Comparison of ENCODE assay signal across 8 mouse cellular contexts in genomic region chr3:60570491-60571022, GRCm38 (mm10).
DNase-seq lines count a peak whose midpoint lies in the region; ATAC-seq and TF ChIP-seq lines count a peak whose summit lies in the region.

No protein-coding gene starts in this region.

- no peak overlapping the region for H3K9ac ChIP-seq in embryonic facial prominence, embryonic 14.5 days (ENCODE audit: low read depth, low read length)
- no peak overlapping the region; the same call in 1 of the 2 replicates for H3K9ac ChIP-seq in heart, adult 2 months (ENCODE audit: low read depth, low read length)
- H3K9ac ChIP-seq in liver, adult 2 months (ENCODE audit: low read depth, low read length), result no peak overlapping the region
- H3K9ac ChIP-seq in midbrain, embryonic 15.5 days, result no peak overlapping the region

- H3K27ac ChIP-seq in embryonic facial prominence, embryonic 14.5 days (replicated peaks; ENCODE audit: low read depth, low read length), result no peak overlapping the region
- H3K27ac ChIP-seq in embryonic facial prominence, embryonic 10.5 days (replicated peaks), result no peak overlapping the region
- peak overlapping the region; percentile 71 for H3K27ac ChIP-seq in brown adipose tissue, adult 24 weeks (replicated peaks; ENCODE audit: low read depth, low read length)
- peak overlapping the region; percentile 87 for H3K27ac ChIP-seq in heart, adult 2 months
- peak overlapping the region; percentile 95 for H3K27ac ChIP-seq in liver, adult 2 months (replicated peaks; ENCODE audit: insufficient read depth, low read depth, low read length)
- H3K27ac ChIP-seq in midbrain, embryonic 15.5 days, result no peak overlapping the region

- no peak for TF ChIP-seq CTCF in heart, adult 2 months (IDR thresholded peaks at IDR 0.05)
- no peak for TF ChIP-seq CTCF in liver, adult 2 months (IDR thresholded peaks at IDR 0.05; ENCODE audit: low read depth, low read length)

- H3K27me3 ChIP-seq in embryonic facial prominence, embryonic 14.5 days (replicated peaks; ENCODE audit: control insufficient read depth, insufficient read depth, low read length), result no peaks in the 10 kb centered on the region
- no peaks in the 10 kb centered on the region for H3K27me3 ChIP-seq in embryonic facial prominence, embryonic 10.5 days (replicated peaks; ENCODE audit: low read depth, poor library complexity, severe bottlenecking)
- no peaks in the 10 kb centered on the region for H3K27me3 ChIP-seq in heart, adult 2 months (ENCODE audit: control insufficient read depth, insufficient read depth, low read length)
- H3K27me3 ChIP-seq in liver, adult 2 months (ENCODE audit: control insufficient read depth, insufficient read depth, low read length), result no peaks in the 10 kb centered on the region
- no peaks in the 10 kb centered on the region for H3K27me3 ChIP-seq in midbrain, embryonic 15.5 days (replicated peaks)

- no peaks in the 10 kb centered on the region for H3K36me3 ChIP-seq in embryonic facial prominence, embryonic 14.5 days (ENCODE audit: control insufficient read depth, insufficient read depth, low read length)
- no peaks in the 10 kb centered on the region for H3K36me3 ChIP-seq in embryonic facial prominence, embryonic 10.5 days (replicated peaks)
- H3K36me3 ChIP-seq in heart, adult 2 months (ENCODE audit: control insufficient read depth, insufficient read depth, low read length), result peaks cover 64% of the 10 kb centered on the region
- peaks cover 4% of the 10 kb centered on the region; the same call in 1 of the 2 replicates for H3K36me3 ChIP-seq in liver, adult 2 months (ENCODE audit: control insufficient read depth, insufficient read depth, low read length)
- no peaks in the 10 kb centered on the region for H3K36me3 ChIP-seq in midbrain, embryonic 15.5 days (replicated peaks)

- peaks cover 19% of the 10 kb centered on the region for H3K4me1 ChIP-seq in embryonic facial prominence, embryonic 14.5 days (ENCODE audit: control insufficient read depth, insufficient read depth, low read length)
- H3K4me1 ChIP-seq in embryonic facial prominence, embryonic 10.5 days, result peaks cover 24% of the 10 kb centered on the region
- H3K4me1 ChIP-seq in brown adipose tissue, adult 24 weeks (ENCODE audit: control insufficient read depth, insufficient read depth, insufficient read length, low read length), result peaks cover 25% of the 10 kb centered on the region
- H3K4me1 ChIP-seq in heart, adult 2 months (ENCODE audit: control insufficient read depth, insufficient read depth, low read length), result peaks cover 39% of the 10 kb centered on the region
- peaks cover 28% of the 10 kb centered on the region for H3K4me1 ChIP-seq in liver, adult 2 months (ENCODE audit: control insufficient read depth, insufficient read depth, low read length)
- H3K4me1 ChIP-seq in midbrain, embryonic 15.5 days, result peaks cover 16% of the 10 kb centered on the region

- peak; percentile 75 for DNase-seq in embryonic facial prominence, embryonic 14.5 days (ENCODE audit: low spot score)
- DNase-seq in embryonic facial prominence, embryonic 10.5 days (ENCODE audit: low spot score), result no peak
- DNase-seq in 3T3-L1 (ENCODE audit: low read depth, low spot score), result peak; percentile 92
- peak; percentile 63 to 79 for DNase-seq in heart, adult 2 months
- peak; percentile 89 for DNase-seq in liver, adult 2 months (ENCODE audit: extremely low read depth, low read depth, low spot score)
- peak; percentile 86 to 92 for DNase-seq in spleen, postnatal 4 days (ENCODE audit: low spot score in 2 of 2)

- peaks cover 16% of the 10 kb centered on the region for H3K79me2 ChIP-seq in heart, adult 2 months (replicated peaks; ENCODE audit: control insufficient read depth, insufficient read depth, low read length)
- H3K79me2 ChIP-seq in liver, adult 2 months (ENCODE audit: control insufficient read depth, insufficient read depth, low read length), result peaks cover 35% of the 10 kb centered on the region; the same call in 1 of the 2 replicates

- WGBS in embryonic facial prominence, embryonic 14.5 days, result 52% methylated on average over 5 of the region's 5 CpGs
- WGBS in embryonic facial prominence, embryonic 10.5 days, result 68% methylated on average over 5 of the region's 5 CpGs
- 17% methylated on average over 5 of the region's 5 CpGs for WGBS in heart, adult 2 months
- WGBS in liver, adult 2 months, result 18% methylated on average over 5 of the region's 5 CpGs
- 61% methylated on average over 5 of the region's 5 CpGs for WGBS in midbrain, embryonic 15.5 days

- intact Hi-C loops in heart, adult 2 months (cut with DNase I), result no loop called here

- H3K4me2 ChIP-seq in embryonic facial prominence, embryonic 14.5 days (ENCODE audit: low read depth, low read length), result no peak overlapping the region
- H3K4me2 ChIP-seq in midbrain, embryonic 15.5 days, result no peak overlapping the region

- H3K9me3 ChIP-seq in embryonic facial prominence, embryonic 14.5 days (ENCODE audit: control insufficient read depth, low read length), result no peaks in the 10 kb centered on the region
- no peaks in the 10 kb centered on the region for H3K9me3 ChIP-seq in embryonic facial prominence, embryonic 10.5 days
- H3K9me3 ChIP-seq in midbrain, embryonic 15.5 days, result no peaks in the 10 kb centered on the region

- peak; percentile 46; the same call in 1 of the 2 replicates for TF ChIP-seq EP300 in heart, adult 2 months (IDR thresholded peaks at IDR 0.05; ENCODE audit: insufficient read depth, low read depth, low read length)

- no peak for ATAC-seq in embryonic facial prominence, embryonic 14.5 days (ENCODE audit: low read depth)
- no peak for ATAC-seq in midbrain, embryonic 15.5 days (replicated peaks)

- TF ChIP-seq POLR2A in heart, adult 2 months (IDR thresholded peaks at IDR 0.05; ENCODE audit: insufficient read depth, low read depth, low read length), result no peak
- TF ChIP-seq POLR2A in liver, adult 2 months (IDR thresholded peaks at IDR 0.05; ENCODE audit: extremely low read depth, insufficient read depth, low read length), result no peak

- no peak overlapping the region for H3K4me3 ChIP-seq in embryonic facial prominence, embryonic 14.5 days (ENCODE audit: low read depth, low read length)
- H3K4me3 ChIP-seq in embryonic facial prominence, embryonic 10.5 days, result no peak overlapping the region
- H3K4me3 ChIP-seq in brown adipose tissue, adult 24 weeks (ENCODE audit: insufficient read depth, low read depth, low read length), result no peak overlapping the region
- no peak overlapping the region; the same call in 1 of the 2 replicates for H3K4me3 ChIP-seq in heart, adult 2 months
- no peak overlapping the region for H3K4me3 ChIP-seq in liver, adult 2 months (ENCODE audit: insufficient read depth, low read depth, low read length)
- H3K4me3 ChIP-seq in midbrain, embryonic 15.5 days, result no peak overlapping the region

Comparison
In these comparisons a context has a peak if more than half of its experiments do, and no peak if none do; other contexts are left out.
1. H3K27ac ChIP-seq: peak in brown adipose tissue, adult 24 weeks (single experiment), heart, adult 2 months (single experiment) and liver, adult 2 months (single experiment); none in embryonic facial prominence, embryonic 14.5 days (single experiment), embryonic facial prominence, embryonic 10.5 days (single experiment) and midbrain, embryonic 15.5 days (single experiment).